Mouse (Mus musculus) brown adipose tissue, adult 24 weeks (tissue): ENCODE results near the gene Trmt1l. TPM values are rescaled to one million over a fixed set of nuclear protein-coding genes. Genes with fewer than 3 reads are reported as not detected.
"Not testable (repeated sequence)": the region's sequence is repeated elsewhere in the genome, so short reads cannot be mapped to it uniquely, and the experiment has no call there.

Experiments used
- H3K27ac ChIP-seq: fragments of 200-500 bp; replicated peaks from 2 replicates; pipeline ENCODE4 v1.5.1; 2012; ENCODE audit warnings: low read depth, mild to moderate bottlenecking, low read length
- H3K4me1 ChIP-seq: fragments of 200-500 bp; 2 replicates; pipeline ENCODE4 v1.6.1; 2012; ENCODE audit warnings: low read length, mixed read lengths; ENCODE audit not compliant: control insufficient read depth, insufficient read depth, insufficient read length
- H3K4me3 ChIP-seq: fragments of 200-500 bp; 2 replicates; pipeline ENCODE4 v1.5.1; 2012; ENCODE audit warnings: low read depth, mild to moderate bottlenecking, low read length, moderate library complexity; ENCODE audit not compliant: insufficient read depth
- polyA plus RNA-seq: library from polyadenylated mRNA; stranded (reverse); fragments of >200 nt; gene quantifications from 2 replicates; pipeline ENCODE4 v1.2.4, GENCODE M21; 2012; ENCODE audit not compliant: missing spikeins, insufficient read depth, insufficient read length

Trmt1l gene
- polyA plus RNA-seq, 1 experiment, result 14.1 TPM

GRCm38 (mm10) chr1:151471429-151471828 lies 43.1 kb downstream of the Trmt1l start:
- H3K4me1 ChIP-seq, result no peaks in the 10 kb centered on the region
- no peak overlapping the region for H3K27ac ChIP-seq
- no peak overlapping the region for H3K4me3 ChIP-seq

- H3K27ac ChIP-seq, result not testable (repeated sequence)
Measured at GRCm38 (mm10) chr1:151472386-151472785, 44.0 kb downstream of the Trmt1l start.

GRCm38 (mm10) chr1:151482497-151482896 lies 54.2 kb downstream of the Trmt1l start:
- Histone ChIP-seq H3K4me3 (no peak overlapping the region), H3K27ac (no peak overlapping the region), H3K4me1 (no peaks in the 10 kb centered on the region)

More at GRCm38 (mm10) chr1:151472386-151472785, 44.0 kb downstream of the Trmt1l start:
- not testable (repeated sequence) for H3K4me1 ChIP-seq, H3K4me3 ChIP-seq

- Histone ChIP-seq H3K4me3 (no peak overlapping the region), H3K4me1 (no peaks in the 10 kb centered on the region), H3K27ac (no peak overlapping the region)
Measured at GRCm38 (mm10) chr1:151483568-151483967, 55.2 kb downstream of the Trmt1l start.

- H3K4me1 ChIP-seq, result no peaks in the 10 kb centered on the region
Measured at GRCm38 (mm10) chr1:151484754-151485153, 56.4 kb downstream of the Trmt1l start.

GRCm38 (mm10) chr1:151489806-151490205 lies 61.5 kb downstream of the Trmt1l start:
- Histone ChIP-seq H3K27ac (no peak overlapping the region), H3K4me3 (no peak overlapping the region), H3K4me1 (peaks cover 14% of the 10 kb centered on the region)

More at GRCm38 (mm10) chr1:151484754-151485153, 56.4 kb downstream of the Trmt1l start:
- H3K27ac ChIP-seq, result no peak overlapping the region
- H3K4me3 ChIP-seq, result no peak overlapping the region

- H3K4me1 ChIP-seq, result peaks cover 21% of the 10 kb centered on the region
- no peak overlapping the region for H3K27ac ChIP-seq
Measured at GRCm38 (mm10) chr1:151492419-151492818, 64.1 kb downstream of the Trmt1l start.

GRCm38 (mm10) chr1:151493826-151494225 lies 65.5 kb downstream of the Trmt1l start:
- peaks cover 25% of the 10 kb centered on the region for H3K4me1 ChIP-seq
- no peak overlapping the region for H3K4me3 ChIP-seq
- no peak overlapping the region for H3K27ac ChIP-seq

More at GRCm38 (mm10) chr1:151492419-151492818, 64.1 kb downstream of the Trmt1l start:
- H3K4me3 ChIP-seq, result no peak overlapping the region

- H3K27ac ChIP-seq, result no peak overlapping the region
- peaks cover 25% of the 10 kb centered on the region for H3K4me1 ChIP-seq
- no peak overlapping the region for H3K4me3 ChIP-seq
Measured at GRCm38 (mm10) chr1:151494711-151495110, 66.4 kb downstream of the Trmt1l start.

- H3K4me1 ChIP-seq, result peaks cover 23% of the 10 kb centered on the region
- no peak overlapping the region for H3K4me3 ChIP-seq
- no peak overlapping the region for H3K27ac ChIP-seq
Measured at GRCm38 (mm10) chr1:151495635-151496285, 67.4 kb downstream of the Trmt1l start.

- H3K4me1 ChIP-seq, result peaks cover 18% of the 10 kb centered on the region
- H3K27ac ChIP-seq, result no peak overlapping the region
Measured at GRCm38 (mm10) chr1:151497028-151497427, 68.7 kb downstream of the Trmt1l start.

GRCm38 (mm10) chr1:151497942-151498341 lies 69.6 kb downstream of the Trmt1l start:
- H3K4me3 ChIP-seq, result no peak overlapping the region
- no peak overlapping the region for H3K27ac ChIP-seq
- peaks cover 16% of the 10 kb centered on the region for H3K4me1 ChIP-seq

More at GRCm38 (mm10) chr1:151497028-151497427, 68.7 kb downstream of the Trmt1l start:
- H3K4me3 ChIP-seq, result no peak overlapping the region

GRCm38 (mm10) chr1:151498381-151498780 lies 70.0 kb downstream of the Trmt1l start:
- Histone ChIP-seq H3K4me1 (peaks cover 13% of the 10 kb centered on the region), H3K4me3 (no peak overlapping the region), H3K27ac (no peak overlapping the region)

GRCm38 (mm10) chr1:151499815-151500501 lies 71.6 kb downstream of the Trmt1l start:
- peak overlapping the region; percentile 59 for H3K27ac ChIP-seq
- peaks cover 9% of the 10 kb centered on the region for H3K4me1 ChIP-seq
- peak overlapping the region; percentile 77 for H3K4me3 ChIP-seq

- H3K27ac ChIP-seq, result peak within 1 kb of the TSS; percentile 80
- H3K4me1 ChIP-seq, result peaks cover 7% of the 10 kb centered on the region
- H3K4me3 ChIP-seq, result peak within 1 kb of the TSS; percentile 87
Measured at GRCm38 (mm10) chr1:151500531-151501361, 72.4 kb downstream of the Trmt1l start, which contains the start of gene Rnf2. Rnf2 (minus strand) TSS chr1:151500955.
